Mouse (Mus musculus) spleen, adult 2 months (tissue): ENCODE measurements around the gene Pla1a.

Source experiments
- CTCF ChIP-seq: fragments of 200-500 bp; IDR thresholded peaks from 2 replicates; pipeline ENCODE4 v1.5.1; 2011; ENCODE audit warnings: mild to moderate bottlenecking, inconsistent platforms; ENCODE audit not compliant: insufficient read depth, insufficient read length, insufficient replicate concordance; ENCODE audit errors: extremely low read depth
- POLR2A ChIP-seq: fragments of 200-500 bp; IDR thresholded peaks from 2 replicates; pipeline ENCODE4 v1.6.1; 2011; ENCODE audit warnings: low read depth, low read length, inconsistent platforms

GRCm38 (mm10) chr16:38408416-38408815 lies 24.5 kb downstream of the Pla1a start:
- no peak for TF ChIP-seq CTCF
- no peak for TF ChIP-seq POLR2A
